Mouse (Mus musculus) adrenal gland, adult 8-10 months (tissue): ENCODE data around the gene Csnk1d. TPM values are rescaled to one million over a fixed set of nuclear protein-coding genes. Genes with fewer than 3 reads are reported as not detected.

ENCODE experiments used
- DNase-seq: peaks from one replicate; pipeline ENCODE4 v3.0.0; 2022
- total RNA-seq, 4 experiments: library from RNA; stranded (reverse); gene quantifications; 2 replicates each; pipeline ENCODE4 v1.2.4; 2022

Csnk1d gene
- total RNA-seq, 4 experiments from 2014 or later, result 117 to 145 (median 136) TPM

DNA sequence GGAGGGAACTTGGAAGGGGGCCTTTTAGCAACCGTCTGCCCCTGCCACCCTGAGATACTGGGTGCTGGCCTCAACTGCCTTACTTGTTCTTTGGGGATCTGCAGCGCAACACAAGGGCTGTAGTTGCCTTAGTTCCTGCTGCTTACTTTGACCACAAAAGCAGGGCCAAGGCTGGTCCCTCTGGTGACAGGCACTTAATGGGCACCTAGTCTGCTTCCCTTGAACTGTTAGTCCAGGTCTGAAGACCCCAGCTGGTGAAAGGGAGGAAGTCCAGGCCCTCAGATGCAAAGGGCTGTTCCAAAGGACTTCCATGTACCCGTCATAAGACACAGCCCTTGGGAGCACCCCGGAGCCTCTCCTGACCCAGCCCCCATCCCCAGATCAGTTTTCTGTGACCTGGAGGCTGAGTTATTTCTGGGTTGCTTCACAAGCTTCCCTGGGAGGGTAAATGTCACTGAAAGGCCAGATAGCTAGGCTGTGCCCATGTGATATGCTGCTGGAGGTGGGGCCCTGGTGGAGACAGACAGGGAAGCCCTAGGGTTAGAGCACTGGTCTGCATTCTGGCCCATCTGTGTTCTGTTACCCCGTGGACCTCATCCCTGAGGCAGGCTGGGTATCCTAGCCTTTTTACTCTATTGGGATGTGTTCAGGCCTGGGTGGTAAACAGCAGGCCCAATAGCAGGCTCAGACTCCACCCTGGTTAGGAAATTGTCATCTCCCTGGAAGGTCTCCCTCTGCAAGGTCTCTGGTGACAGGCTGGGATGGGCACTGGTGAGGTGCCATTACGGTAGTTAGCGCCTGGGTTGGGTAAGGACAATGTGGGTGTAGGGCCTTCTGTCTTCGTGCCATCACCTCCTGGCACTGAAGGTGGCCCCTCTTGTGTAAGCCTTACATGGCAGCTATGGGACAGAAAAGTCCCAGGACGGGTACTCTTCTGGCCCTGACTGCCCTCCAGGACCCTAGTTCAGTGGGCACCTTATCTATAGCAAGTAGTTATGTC is 39.1 kb downstream of the Csnk1d start:
- DNase-seq, result no peak

DNA sequence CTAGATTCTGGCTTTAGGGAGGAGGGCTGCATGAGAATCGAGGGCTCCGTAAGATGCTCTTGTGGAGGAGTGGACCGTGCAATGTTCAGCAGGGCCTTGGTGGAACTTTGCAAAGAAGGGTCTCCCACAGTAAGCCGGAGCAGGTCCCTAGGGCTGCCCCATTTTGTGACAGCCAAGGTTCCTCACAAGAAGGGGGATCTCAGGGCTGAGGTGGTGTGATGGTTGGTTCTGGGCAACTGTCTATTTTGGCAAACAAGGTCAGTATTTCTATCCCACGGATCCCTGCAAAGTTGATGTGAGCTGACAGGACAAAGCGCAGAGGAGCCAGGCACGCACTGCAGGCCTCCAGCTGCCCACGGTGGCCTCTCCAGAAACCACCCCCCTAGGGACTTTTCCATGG is 39.9 kb downstream of the Csnk1d start:
- no peak for DNase-seq

DNA sequence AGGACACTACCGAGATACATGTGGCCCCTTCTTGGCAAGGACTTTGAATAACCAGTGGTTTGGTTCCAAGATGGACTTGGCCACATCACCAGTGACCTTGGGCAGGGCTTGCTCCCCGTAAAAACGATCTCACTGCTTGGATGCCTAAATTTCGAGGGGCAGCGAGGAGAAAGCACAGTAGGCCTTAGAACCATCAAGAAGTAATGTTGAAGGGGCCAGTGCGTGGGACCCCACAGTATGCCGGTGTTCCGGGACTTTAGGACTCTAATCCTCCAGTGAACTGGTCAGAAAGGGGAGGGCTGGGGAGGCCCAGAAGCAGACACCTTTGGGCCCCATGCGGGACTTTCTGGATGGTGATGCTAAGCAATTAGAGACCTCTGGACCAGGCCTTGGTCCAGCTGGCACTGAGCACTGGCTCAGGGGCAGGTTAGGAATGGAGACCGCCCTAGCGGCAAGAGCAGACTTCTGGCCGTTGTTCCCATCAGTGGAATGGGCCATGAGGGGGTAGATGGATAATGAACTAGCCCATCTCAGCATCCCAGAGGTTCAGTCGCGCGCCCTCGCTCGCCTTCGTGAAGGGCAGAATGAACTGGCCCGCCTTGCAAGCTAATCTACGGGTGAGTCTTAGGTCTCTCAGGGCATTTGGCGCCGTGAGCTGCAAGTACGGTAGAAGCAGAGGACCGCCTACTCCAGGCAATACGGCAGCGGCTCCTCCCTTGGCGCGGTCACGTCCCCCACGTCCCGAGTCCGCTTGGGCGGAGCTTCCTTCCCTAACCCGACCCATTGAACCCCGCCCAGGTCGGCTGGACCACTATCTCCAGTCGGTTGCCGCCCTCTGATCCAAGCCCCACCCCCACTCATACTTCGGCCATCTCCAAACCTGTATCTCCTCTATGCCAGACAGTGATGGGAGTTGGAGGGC is 40.6 kb downstream of the Csnk1d start:
- peak; percentile 87 for DNase-seq

DNA sequence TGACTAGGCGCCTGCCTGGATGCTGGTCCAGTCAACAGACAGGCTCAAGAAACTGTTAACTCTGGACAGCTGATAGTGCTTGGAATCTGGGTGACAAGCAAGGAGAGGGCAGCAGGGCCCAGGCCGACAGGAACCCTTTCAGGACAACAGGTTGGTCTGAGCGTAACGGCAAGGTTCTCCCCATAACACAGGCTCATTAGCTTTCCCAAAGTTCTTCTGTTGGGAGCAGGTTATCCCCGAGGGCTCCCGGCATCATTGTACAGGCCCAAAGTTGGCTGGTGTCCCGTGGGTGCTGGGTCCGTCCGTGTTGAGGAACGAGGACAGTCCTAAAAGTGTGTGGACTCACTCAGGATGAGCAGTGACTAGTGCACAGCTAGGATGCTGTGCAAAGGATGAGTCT is 41.3 kb downstream of the Csnk1d start:
- DNase-seq, result no peak

DNA sequence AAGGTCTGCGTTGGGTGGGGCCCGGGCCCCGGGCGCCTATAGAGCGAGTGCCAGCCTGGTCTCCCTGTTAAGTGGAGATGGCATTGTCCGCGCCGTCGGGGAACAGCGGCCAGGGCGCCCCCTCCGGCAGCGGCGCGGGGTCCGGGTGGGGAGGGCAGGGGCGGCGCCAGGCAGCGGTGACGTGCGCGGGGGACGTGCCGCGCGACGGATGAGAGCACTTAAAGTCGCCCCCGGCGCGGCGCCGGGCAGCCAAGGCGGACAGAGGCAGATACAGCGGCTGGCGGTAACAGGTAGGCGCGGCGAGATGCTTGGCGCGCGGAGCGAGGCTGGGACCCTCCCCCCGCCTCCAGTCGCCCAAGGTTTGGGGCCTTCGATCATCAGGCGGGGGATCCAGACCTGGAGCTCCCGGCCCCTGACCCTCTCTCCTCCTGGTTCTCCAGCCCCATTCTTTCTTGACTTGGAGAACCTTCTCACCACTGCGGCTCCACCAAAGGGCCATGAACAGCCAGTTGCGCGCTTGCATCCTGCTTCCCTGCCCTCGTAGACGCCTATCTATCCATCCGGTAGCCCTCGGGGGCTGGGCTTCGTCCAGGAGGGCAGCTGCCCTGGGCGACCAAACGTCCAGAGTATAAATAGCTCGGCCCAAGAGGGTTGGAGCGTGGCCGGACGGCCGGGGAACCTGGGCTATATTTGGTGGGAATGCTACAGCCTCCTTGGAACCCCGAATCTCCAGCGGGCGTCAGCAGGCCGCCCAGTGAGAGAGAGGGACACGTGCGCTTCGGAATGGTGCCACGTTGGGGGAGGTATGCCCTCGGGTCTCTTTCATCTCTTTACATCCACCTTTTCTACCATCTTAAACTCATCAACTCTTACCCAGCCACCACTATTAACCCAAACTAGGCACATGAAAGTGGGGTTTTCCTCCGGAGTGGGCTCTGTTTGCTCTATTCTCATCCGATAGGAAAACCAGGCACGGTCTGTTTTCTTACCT is 42.0 kb downstream of the Csnk1d start:
- no peak for DNase-seq

DNA sequence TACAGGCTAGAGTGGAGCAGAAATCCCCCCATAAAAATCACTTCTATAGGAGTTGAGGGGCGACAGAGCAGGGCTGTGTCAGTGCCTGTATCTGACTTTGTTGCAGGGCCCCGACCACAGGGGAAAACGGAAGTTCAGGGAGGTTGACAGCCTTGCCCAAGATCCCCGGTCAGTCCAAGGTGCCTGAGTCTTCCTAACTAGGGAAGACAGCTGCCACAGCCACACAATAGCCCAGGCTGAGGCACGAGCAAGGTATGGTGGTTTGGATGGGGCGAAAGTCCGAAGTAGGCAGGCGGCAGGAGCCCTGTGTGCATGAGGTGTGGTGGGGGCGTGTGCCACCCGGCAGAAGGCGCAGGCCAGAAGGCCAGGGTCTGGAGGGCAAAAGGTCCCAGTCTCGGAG is 42.8 kb downstream of the Csnk1d start, which contains the start of gene Slc16a3:
TSS of gene Slc16a3 (plus strand) at position 153 of the 400 bp plus-strand sequence.
- no peak for DNase-seq

DNA sequence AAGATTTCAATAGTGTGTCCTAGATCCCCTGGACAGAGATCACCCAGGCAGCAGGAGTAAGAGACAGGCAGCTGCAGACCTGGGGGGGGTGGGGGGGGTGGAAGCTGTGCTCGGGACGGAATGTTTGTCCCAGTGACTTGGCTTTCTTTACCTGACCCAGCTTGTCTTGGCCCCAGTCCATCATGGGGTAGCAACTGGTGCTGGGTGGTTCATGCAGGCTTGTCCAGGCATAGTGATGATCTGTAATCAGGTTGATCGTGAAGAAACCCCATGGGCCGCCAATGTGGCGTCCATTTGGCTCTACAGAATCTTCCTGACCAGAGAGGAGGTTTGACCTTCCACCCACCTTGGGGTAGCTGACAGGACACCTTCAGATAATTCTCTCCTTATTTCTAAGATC is 45.2 kb downstream of the Csnk1d start:
- no peak for DNase-seq

DNA sequence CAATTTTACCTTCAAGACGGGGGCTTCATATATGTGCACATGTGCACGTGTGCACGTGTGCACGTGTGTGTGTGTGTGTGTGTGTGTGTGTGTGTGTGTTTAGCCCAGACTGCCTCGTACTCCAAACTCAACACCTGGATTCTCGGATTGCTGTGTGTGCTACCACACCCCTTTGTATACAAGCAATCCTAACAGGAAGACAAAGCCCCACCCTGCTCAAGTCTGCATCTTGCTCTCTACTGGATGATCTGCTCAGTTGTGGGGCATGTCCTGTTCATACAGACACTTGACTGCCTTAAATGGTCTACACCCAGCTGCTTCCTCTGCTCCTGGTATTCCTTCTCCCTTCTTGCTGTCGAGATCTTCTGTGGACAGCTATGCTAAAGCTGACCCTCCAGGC is 45.9 kb downstream of the Csnk1d start:
- no peak for DNase-seq

DNA sequence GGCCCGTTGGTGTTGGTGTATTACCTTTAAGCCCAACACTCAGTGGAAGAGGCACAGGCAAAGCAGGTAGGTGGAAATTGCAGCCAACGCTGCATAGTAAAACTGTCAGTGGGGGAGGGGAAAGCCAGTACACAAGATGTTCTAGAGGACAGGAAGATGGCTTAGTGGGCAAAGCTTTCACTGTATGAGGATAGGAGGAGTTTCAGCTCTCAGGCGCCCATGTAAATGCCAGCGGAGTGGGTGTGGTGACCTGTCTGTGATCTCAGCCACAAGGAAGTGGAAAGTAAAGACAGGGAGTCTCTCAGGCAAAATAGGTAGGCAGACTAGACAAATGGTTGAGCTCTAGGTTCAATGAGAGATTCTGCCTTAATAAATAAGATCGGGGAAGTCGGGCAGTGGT is 50.2 kb downstream of the Csnk1d start:
- DNase-seq, result no peak

DNA sequence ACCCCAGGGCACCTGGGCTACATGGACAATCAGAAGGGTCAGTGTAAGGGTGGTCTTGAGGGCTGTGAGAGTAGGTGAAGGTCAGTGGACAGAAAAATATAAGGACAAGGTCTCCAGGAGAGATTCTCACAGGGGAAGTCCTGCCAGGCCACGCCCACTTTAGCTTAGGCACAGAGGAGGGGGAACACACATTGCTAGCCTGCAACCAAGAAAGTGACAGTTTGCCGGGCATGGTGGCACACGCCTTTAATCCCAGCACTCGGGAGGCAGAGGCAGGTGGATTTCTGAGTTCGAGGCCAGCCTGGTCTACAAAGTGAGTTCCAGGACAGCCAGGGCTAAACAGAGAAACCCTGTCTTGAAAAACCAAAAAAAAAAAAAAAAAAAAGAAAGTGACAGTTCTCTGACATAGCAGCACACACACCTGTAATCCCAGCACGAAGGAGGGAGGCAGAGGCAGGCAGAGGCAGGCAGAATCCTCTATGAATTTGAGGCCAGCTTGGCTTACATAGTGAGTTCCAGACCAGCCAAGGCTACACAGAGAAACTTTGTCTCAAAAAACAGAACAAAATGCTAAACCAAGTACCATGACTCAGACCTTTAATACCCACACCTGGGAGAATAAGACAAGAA is 51.3 kb downstream of the Csnk1d start:
- DNase-seq, result no peak

DNA sequence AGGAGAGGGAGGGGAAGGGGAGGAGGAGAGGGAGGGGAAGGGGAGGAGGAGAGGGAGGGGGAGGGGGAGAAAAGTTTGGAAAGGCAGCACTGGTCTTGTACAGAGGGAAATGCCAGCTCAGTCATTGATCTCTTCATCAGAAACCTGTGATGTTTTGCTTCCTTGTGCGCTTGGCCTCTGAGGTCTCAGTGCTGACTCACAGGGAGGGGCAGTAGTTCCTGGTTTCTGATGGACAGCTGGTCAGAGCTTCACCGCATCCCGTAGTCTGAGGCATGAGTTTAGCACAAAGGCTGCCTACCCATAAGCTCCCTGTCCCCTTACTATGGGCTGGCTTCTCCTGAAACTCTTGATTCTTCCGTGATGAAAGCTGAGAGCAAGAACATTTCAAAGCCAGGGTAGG is 52.3 kb downstream of the Csnk1d start:
- DNase-seq, result no peak

DNA sequence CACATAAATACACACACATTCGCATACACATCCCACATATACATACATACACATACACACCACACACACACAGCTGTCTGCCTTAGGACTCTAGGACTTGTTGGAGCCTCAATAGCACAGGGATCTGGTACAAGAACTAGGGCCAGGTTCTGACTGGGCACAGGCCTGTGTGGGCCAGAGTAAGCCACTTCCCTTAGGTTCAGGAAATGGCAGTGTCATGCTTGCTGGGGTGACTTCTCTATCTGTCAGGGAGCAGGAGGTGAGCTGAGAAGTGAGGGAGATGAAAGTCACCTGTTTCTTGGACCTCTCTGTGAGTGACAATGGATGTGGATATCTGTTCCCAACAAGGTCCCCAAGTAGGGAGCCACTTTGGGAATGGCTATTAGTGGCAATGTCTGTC is 53.2 kb downstream of the Csnk1d start:
- DNase-seq, result no peak

DNA sequence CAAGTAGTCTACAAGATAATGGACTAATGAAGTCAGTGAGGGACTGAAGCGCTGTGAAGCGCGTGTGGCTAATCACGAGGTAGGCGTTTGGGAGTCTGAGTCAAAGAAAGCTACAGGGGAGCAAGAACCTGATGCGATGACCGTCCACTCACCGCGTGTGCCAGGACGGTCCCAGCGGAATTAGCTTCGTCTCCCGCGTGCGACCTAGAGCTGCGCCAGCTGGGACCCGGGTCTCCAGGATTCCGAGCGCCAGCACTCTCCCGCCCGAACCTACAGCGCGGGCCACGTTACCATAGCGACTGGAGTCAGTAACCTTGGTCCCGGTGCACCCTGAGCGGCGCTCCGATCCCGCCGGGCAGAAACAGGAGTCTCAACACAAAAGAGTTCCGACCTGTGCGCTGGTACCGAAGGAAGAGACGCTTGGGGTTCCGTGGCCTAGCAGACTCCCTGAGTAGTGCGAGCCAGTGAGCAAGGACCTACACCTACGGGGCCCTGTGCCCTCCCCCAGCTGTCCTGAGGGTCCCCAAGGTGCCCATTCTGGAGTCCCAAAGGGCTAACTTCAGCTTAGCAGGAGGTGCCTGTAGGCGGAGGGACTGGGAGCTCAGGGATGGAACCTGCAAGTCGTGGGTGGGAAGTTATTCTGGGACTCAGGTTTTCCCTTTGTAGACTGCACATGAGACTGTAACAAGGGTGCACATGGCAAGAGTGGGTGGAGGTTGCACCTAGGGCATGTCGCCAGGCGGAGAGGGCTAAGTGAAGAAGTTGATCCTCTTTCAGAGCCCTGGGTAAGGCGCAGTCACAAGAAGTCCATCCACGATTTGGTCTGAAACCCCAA is 58.3 kb downstream of the Csnk1d start, which contains the start of gene Ccdc57:
TSS of gene Ccdc57 (minus strand) at position 309 of the 835 bp plus-strand sequence.
- DNase-seq, result peak; percentile 84

DNA sequence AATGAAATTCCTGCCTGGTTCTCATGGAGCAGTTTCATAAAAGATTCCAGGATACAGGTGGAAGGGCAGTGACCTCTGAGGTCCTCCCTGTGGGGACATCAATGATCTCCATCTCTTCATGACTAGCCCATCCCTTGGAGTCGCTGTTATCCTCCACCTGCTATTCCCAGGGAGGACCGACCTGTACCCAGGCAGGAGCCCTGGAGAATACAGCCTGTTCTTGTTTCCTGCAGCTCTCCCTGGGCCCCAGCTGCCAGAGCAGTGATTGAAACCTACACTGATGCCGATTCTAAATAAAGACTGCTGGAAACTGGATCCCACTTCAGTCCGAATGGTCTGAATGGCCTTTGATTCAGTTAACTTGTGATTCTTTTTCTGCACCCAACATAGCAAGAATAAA is 59.7 kb downstream of the Csnk1d start:
- no peak for DNase-seq

DNA sequence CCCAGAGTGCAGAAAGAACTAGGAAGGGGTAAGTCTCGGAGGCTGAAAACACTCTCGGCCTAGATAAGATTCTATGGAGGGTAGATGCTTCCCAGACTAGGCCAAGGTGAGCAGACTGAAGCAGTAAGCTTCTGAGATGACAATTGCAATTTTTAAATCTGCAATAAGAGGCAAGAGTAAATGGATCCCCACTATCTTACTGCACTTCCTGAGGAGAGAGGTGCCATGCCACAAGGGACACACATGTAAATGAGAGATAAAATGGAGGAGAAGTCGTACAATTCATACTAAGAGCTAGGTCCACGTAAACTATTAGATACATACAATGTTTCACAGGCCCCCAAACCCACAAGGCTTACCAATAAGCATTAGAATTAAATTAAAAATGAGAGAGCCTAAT is 62.7 kb downstream of the Csnk1d start:
- no peak for DNase-seq

DNA sequence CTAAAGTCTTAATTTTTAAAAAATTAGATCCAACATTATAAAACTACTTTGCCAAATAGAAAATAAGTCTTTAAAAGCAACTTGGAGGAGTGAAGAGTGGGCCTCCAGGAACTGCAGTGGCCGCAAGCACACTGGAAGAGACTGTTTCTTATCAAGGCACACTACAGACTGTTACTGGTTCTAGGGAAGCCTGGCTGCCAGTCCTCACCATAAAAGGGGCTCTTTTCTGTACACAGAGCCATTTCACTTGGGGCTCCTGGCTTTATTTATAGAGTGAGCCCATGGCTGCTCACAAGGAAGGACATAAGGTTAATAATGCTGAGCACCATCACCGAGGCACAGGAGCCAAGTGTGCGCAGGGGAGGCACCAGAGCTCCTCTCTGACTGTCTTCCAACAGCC is 68.6 kb downstream of the Csnk1d start:
- DNase-seq, result no peak

DNA sequence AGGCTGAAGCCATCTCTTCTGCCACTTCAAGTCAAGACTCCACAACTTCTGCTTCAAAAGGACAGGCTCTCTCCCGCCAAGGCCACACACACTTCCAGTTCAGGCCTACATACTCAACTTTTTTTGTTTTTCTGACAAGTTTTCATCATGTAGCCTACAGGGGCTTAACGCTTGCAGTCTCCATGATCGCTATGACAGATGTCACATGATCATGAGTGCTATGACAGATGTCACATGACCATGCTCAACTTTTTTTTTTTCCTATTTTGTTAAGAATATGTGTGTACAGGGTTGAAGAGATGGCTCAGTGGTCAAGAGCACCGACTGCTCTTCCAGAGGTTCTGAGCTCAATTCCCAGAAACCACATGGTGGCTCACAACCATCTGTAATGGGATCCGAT is 73.4 kb downstream of the Csnk1d start:
- no peak for DNase-seq

DNA sequence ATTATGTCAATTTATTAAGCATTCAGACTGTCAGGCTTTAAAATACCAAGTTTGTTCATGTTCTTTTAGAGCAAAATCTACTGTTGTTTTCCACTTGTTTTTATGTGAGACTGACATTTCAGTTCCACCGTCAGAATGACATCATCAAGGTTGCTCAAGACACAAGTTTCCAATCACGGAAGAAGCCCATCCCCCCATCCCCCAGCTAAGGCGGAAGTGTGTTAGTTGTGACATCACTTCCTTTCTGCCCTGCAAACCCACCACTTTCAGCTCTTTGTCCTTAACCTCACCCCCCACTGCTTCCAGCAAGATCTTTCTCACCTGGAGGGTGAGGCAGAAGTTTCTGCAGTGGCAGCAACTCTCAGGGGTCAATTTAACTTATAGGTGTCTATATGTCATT is 74.7 kb downstream of the Csnk1d start:
- DNase-seq, result no peak

DNA sequence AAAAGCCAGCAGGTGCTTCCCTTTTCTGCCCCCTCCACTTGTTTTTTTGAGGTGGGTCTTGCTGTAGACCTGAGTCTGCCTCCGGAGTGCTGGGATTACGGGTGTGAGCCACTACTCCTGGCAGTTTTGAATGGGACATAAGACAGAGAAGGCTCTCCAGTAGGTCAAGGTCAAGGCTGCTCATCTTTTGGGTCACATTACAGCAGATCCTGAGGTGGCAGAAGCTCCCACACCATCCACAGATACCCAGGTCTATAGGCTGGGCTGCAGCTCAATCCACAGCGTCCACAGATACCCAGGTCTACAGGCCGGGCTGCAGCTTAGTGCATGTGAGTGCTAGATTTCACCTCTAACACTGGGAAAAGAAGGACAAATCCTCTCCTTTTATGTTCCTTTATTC is 77.3 kb downstream of the Csnk1d start:
- no peak for DNase-seq
